Mouse (Mus musculus): ENCODE results near the gene Tnik. TPM values are rescaled to one million over a fixed set of nuclear protein-coding genes. Genes with fewer than 3 reads are reported as not detected.
A peak's percentile ranks its signal among the peaks of the same experiment; 100 is the strongest.

Tnik gene
- polyA plus RNA-seq, 1 experiment from 2014 or later, result 106 TPM

GRCm38 (mm10) chr3:28372459-28372858 lies 109.4 kb downstream of the Tnik start:
- H3K36me3 ChIP-seq (ENCODE audit: control insufficient read depth, insufficient read depth, low read length), result no peaks in the 10 kb centered on the region
- no peak for ATAC-seq (ENCODE audit: low read depth)
- WGBS, result 98% methylated on average over 2 of the region's 2 CpGs

GRCm38 (mm10) chr3:28374738-28375510 lies 111.9 kb downstream of the Tnik start:
- H3K4me1 ChIP-seq (ENCODE audit: control insufficient read depth, insufficient read depth, low read length), result no peaks in the 10 kb centered on the region
- H3K4me3 ChIP-seq (ENCODE audit: low read depth, low read length), result no peak overlapping the region
- no peak overlapping the region for H3K9ac ChIP-seq (replicated peaks; ENCODE audit: low read depth, low read length)
- H3K4me2 ChIP-seq (ENCODE audit: low read depth, low read length), result no peak overlapping the region
- H3K36me3 ChIP-seq (ENCODE audit: control insufficient read depth, insufficient read depth, low read length), result no peaks in the 10 kb centered on the region
- no peaks in the 10 kb centered on the region for H3K9me3 ChIP-seq (ENCODE audit: control insufficient read depth, low read length)
- H3K27ac ChIP-seq (ENCODE audit: low read depth, low read length), result no peak overlapping the region
- 91% methylated on average over 6 of the region's 6 CpGs for WGBS
- H3K27me3 ChIP-seq (ENCODE audit: control insufficient read depth, insufficient read depth, low read length), result no peaks in the 10 kb centered on the region
- no peak for ATAC-seq (ENCODE audit: low read depth)

More at GRCm38 (mm10) chr3:28372459-28372858, 109.4 kb downstream of the Tnik start:
- Histone ChIP-seq H3K4me2 (ENCODE audit: low read depth, low read length) (no peak overlapping the region), H3K27ac (ENCODE audit: low read depth, low read length) (no peak overlapping the region), H3K9me3 (ENCODE audit: control insufficient read depth, low read length) (no peaks in the 10 kb centered on the region), H3K4me3 (ENCODE audit: low read depth, low read length) (no peak overlapping the region), H3K9ac (replicated peaks; ENCODE audit: low read depth, low read length) (no peak overlapping the region), H3K27me3 (ENCODE audit: control insufficient read depth, insufficient read depth, low read length) (no peaks in the 10 kb centered on the region), H3K4me1 (ENCODE audit: control insufficient read depth, insufficient read depth, low read length) (no peaks in the 10 kb centered on the region)

- Histone ChIP-seq H3K9me3 (ENCODE audit: control insufficient read depth, low read length) (no peaks in the 10 kb centered on the region), H3K27me3 (ENCODE audit: control insufficient read depth, insufficient read depth, low read length) (no peaks in the 10 kb centered on the region), H3K9ac (replicated peaks; ENCODE audit: low read depth, low read length) (no peak overlapping the region), H3K4me3 (ENCODE audit: low read depth, low read length) (no peak overlapping the region), H3K4me2 (ENCODE audit: low read depth, low read length) (no peak overlapping the region), H3K27ac (ENCODE audit: low read depth, low read length) (no peak overlapping the region), H3K36me3 (ENCODE audit: control insufficient read depth, insufficient read depth, low read length) (no peaks in the 10 kb centered on the region), H3K4me1 (ENCODE audit: control insufficient read depth, insufficient read depth, low read length) (peaks cover 16% of the 10 kb centered on the region; the same call in 1 of the 2 replicates)
- 6% methylated on average over 2 of the region's 2 CpGs for WGBS
- no peak for ATAC-seq (ENCODE audit: low read depth)
Observed at GRCm38 (mm10) chr3:28380224-28380623, 117.2 kb downstream of the Tnik start.

- ATAC-seq (ENCODE audit: low read depth), result no peak
- no peak overlapping the region for H3K4me2 ChIP-seq (ENCODE audit: low read depth, low read length)
Observed at GRCm38 (mm10) chr3:28383526-28384126, 120.6 kb downstream of the Tnik start.

GRCm38 (mm10) chr3:28385199-28385975 lies 122.4 kb downstream of the Tnik start:
- no peaks in the 10 kb centered on the region for H3K36me3 ChIP-seq (ENCODE audit: control insufficient read depth, insufficient read depth, low read length)
- H3K9me3 ChIP-seq (ENCODE audit: control insufficient read depth, low read length), result no peaks in the 10 kb centered on the region
- no peak overlapping the region for H3K9ac ChIP-seq (replicated peaks; ENCODE audit: low read depth, low read length)
- no peaks in the 10 kb centered on the region for H3K27me3 ChIP-seq (ENCODE audit: control insufficient read depth, insufficient read depth, low read length)
- H3K4me2 ChIP-seq (ENCODE audit: low read depth, low read length), result no peak overlapping the region
- peaks cover 16% of the 10 kb centered on the region; the same call in 1 of the 2 replicates for H3K4me1 ChIP-seq (ENCODE audit: control insufficient read depth, insufficient read depth, low read length)
- WGBS, result 94% methylated on average over 10 of the region's 10 CpGs
- no peak for ATAC-seq (ENCODE audit: low read depth)
- no peak overlapping the region for H3K4me3 ChIP-seq (ENCODE audit: low read depth, low read length)
- no peak overlapping the region; the same call in 1 of the 2 replicates for H3K27ac ChIP-seq (ENCODE audit: low read depth, low read length)

More at GRCm38 (mm10) chr3:28383526-28384126, 120.6 kb downstream of the Tnik start:
- Histone ChIP-seq H3K27me3 (ENCODE audit: control insufficient read depth, insufficient read depth, low read length) (no peaks in the 10 kb centered on the region), H3K4me3 (ENCODE audit: low read depth, low read length) (no peak overlapping the region), H3K9me3 (ENCODE audit: control insufficient read depth, low read length) (no peaks in the 10 kb centered on the region), H3K27ac (ENCODE audit: low read depth, low read length) (peak overlapping the region; percentile 55; the same call in 1 of the 2 replicates), H3K9ac (replicated peaks; ENCODE audit: low read depth, low read length) (no peak overlapping the region), H3K36me3 (ENCODE audit: control insufficient read depth, insufficient read depth, low read length) (no peaks in the 10 kb centered on the region), H3K4me1 (ENCODE audit: control insufficient read depth, insufficient read depth, low read length) (peaks cover 16% of the 10 kb centered on the region; the same call in 1 of the 2 replicates)
- 43% methylated on average over 11 of the region's 11 CpGs for WGBS

GRCm38 (mm10) chr3:28388540-28388939 lies 125.5 kb downstream of the Tnik start:
- no peaks in the 10 kb centered on the region for H3K9me3 ChIP-seq (ENCODE audit: control insufficient read depth, low read length)
- no peak overlapping the region for H3K4me2 ChIP-seq (ENCODE audit: low read depth, low read length)
- H3K27me3 ChIP-seq (ENCODE audit: control insufficient read depth, insufficient read depth, low read length), result no peaks in the 10 kb centered on the region

GRCm38 (mm10) chr3:28390183-28390582 lies 127.2 kb downstream of the Tnik start:
- no peak overlapping the region for H3K4me3 ChIP-seq (ENCODE audit: low read depth, low read length)
- H3K36me3 ChIP-seq (ENCODE audit: control insufficient read depth, insufficient read depth, low read length), result no peaks in the 10 kb centered on the region
- no peak for ATAC-seq (ENCODE audit: low read depth)
- no peak overlapping the region for H3K27ac ChIP-seq (ENCODE audit: low read depth, low read length)
- no peak overlapping the region for H3K9ac ChIP-seq (replicated peaks; ENCODE audit: low read depth, low read length)
- H3K9me3 ChIP-seq (ENCODE audit: control insufficient read depth, low read length), result no peaks in the 10 kb centered on the region
- 98% methylated on average over 2 of the region's 2 CpGs for WGBS
- no peaks in the 10 kb centered on the region for H3K27me3 ChIP-seq (ENCODE audit: control insufficient read depth, insufficient read depth, low read length)
- H3K4me2 ChIP-seq (ENCODE audit: low read depth, low read length), result no peak overlapping the region
- no peaks in the 10 kb centered on the region for H3K4me1 ChIP-seq (ENCODE audit: control insufficient read depth, insufficient read depth, low read length)

More at GRCm38 (mm10) chr3:28388540-28388939, 125.5 kb downstream of the Tnik start:
- Histone ChIP-seq H3K9ac (replicated peaks; ENCODE audit: low read depth, low read length) (no peak overlapping the region), H3K27ac (ENCODE audit: low read depth, low read length) (no peak overlapping the region), H3K36me3 (ENCODE audit: control insufficient read depth, insufficient read depth, low read length) (no peaks in the 10 kb centered on the region), H3K4me1 (ENCODE audit: control insufficient read depth, insufficient read depth, low read length) (peaks cover 10% of the 10 kb centered on the region; the same call in 1 of the 2 replicates), H3K4me3 (ENCODE audit: low read depth, low read length) (no peak overlapping the region)
- 86% methylated on average over 3 of the region's 3 CpGs for WGBS
- no peak for ATAC-seq (ENCODE audit: low read depth)

- no peaks in the 10 kb centered on the region for H3K36me3 ChIP-seq (ENCODE audit: control insufficient read depth, insufficient read depth, low read length)
- no peak for ATAC-seq (ENCODE audit: low read depth)
- no peak overlapping the region for H3K4me2 ChIP-seq (ENCODE audit: low read depth, low read length)
- no peak overlapping the region for H3K27ac ChIP-seq (ENCODE audit: low read depth, low read length)
- H3K9me3 ChIP-seq (ENCODE audit: control insufficient read depth, low read length), result no peaks in the 10 kb centered on the region
- no peaks in the 10 kb centered on the region for H3K4me1 ChIP-seq (ENCODE audit: control insufficient read depth, insufficient read depth, low read length)
- H3K27me3 ChIP-seq (ENCODE audit: control insufficient read depth, insufficient read depth, low read length), result no peaks in the 10 kb centered on the region
- no peak overlapping the region for H3K4me3 ChIP-seq (ENCODE audit: low read depth, low read length)
- no peak overlapping the region for H3K9ac ChIP-seq (replicated peaks; ENCODE audit: low read depth, low read length)
Observed at GRCm38 (mm10) chr3:28392542-28392941, 129.5 kb downstream of the Tnik start.
